Mouse (Mus musculus): ENCODE measurements around the gene Olfr895. TPM values are rescaled to one million over a fixed set of nuclear protein-coding genes. Genes with fewer than 3 reads are reported as not detected.

Olfr895 gene
- not detected in 2 replicates for polyA plus RNA-seq (2012; rRNA removed)

- no peak for TF ChIP-seq POLR2A (IDR thresholded peaks at IDR 0.05; ENCODE audit: control insufficient read depth, low read depth, low read length)
- no peak for TF ChIP-seq CTCF (IDR thresholded peaks at IDR 0.05; ENCODE audit: control insufficient read depth, insufficient read depth, insufficient replicate concordance, low read depth, low read length)
- Histone ChIP-seq H3K27me3 (ENCODE audit: control insufficient read depth, insufficient read depth, low read length) (no peaks in the 10 kb centered on the region), H3K36me3 (ENCODE audit: control insufficient read depth, insufficient read depth, low read length) (no peaks in the 10 kb centered on the region), H3K4me1 (ENCODE audit: control insufficient read depth, insufficient read depth, low read length) (no peaks in the 10 kb centered on the region), H3K27ac (ENCODE audit: control insufficient read depth, insufficient read depth, low read depth, low read length) (no peak within 1 kb of the TSS), H3K4me3 (ENCODE audit: control insufficient read depth, low read depth, low read length) (no peak within 1 kb of the TSS)
Measured at GRCm38 (mm10) chr9:38267551-38267950, at the start of gene Olfr895. Gene Olfr895 (plus strand): TSS chr9:38267851.

- Histone ChIP-seq H3K4me1 (ENCODE audit: control insufficient read depth, insufficient read depth, low read length) (no peaks in the 10 kb centered on the region), H3K27me3 (ENCODE audit: control insufficient read depth, insufficient read depth, low read length) (no peaks in the 10 kb centered on the region), H3K36me3 (ENCODE audit: control insufficient read depth, insufficient read depth, low read length) (no peaks in the 10 kb centered on the region), H3K4me3 (ENCODE audit: control insufficient read depth, low read depth, low read length) (no peak within 1 kb of the TSS), H3K27ac (ENCODE audit: control insufficient read depth, insufficient read depth, low read depth, low read length) (no peak within 1 kb of the TSS)
- TF ChIP-seq CTCF (IDR thresholded peaks at IDR 0.05; ENCODE audit: control insufficient read depth, insufficient read depth, insufficient replicate concordance, low read depth, low read length) = no peak
- no peak for TF ChIP-seq POLR2A (IDR thresholded peaks at IDR 0.05; ENCODE audit: control insufficient read depth, low read depth, low read length)
Measured at GRCm38 (mm10) chr9:38252474-38252873, 15.2 kb upstream of the Olfr895 start, which contains the start of gene Olfr143. Gene Olfr143 (plus strand): TSS chr9:38252774.

DNA sequence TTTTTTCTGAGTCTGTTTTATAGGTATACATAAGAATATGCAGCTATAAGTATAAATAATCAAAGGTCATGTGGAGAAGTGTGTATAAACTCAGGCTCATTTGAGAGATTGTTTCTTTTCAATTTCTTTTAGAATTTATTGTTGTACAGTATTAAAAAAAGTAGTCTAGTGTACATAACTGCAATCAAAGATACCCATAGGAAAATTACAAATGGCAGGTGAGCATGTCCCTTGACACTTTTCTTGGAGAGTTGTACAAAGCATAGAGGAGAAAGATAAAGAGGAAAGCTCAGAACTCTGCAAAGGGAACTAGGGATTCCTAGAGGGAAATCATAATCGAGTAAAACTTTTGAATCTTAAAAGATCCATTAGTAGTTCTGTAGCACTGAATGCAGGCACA lies 23.2 kb downstream of the Olfr895 start, which contains the start of gene Olfr896-ps1:
Gene Olfr896-ps1 (plus strand): TSS at position 301 of the 400 bp plus-strand sequence.
- no peaks in the 10 kb centered on the region for H3K36me3 ChIP-seq (ENCODE audit: control insufficient read depth, insufficient read depth, low read length)
- H3K4me3 ChIP-seq (ENCODE audit: control insufficient read depth, low read depth, low read length) = no peak within 1 kb of the TSS
- TF ChIP-seq POLR2A (IDR thresholded peaks at IDR 0.05; ENCODE audit: control insufficient read depth, low read depth, low read length) = no peak
- no peak for TF ChIP-seq CTCF (IDR thresholded peaks at IDR 0.05; ENCODE audit: control insufficient read depth, insufficient read depth, insufficient replicate concordance, low read depth, low read length)
- no peak within 1 kb of the TSS for H3K27ac ChIP-seq (ENCODE audit: control insufficient read depth, insufficient read depth, low read depth, low read length)
- no peaks in the 10 kb centered on the region for H3K27me3 ChIP-seq (ENCODE audit: control insufficient read depth, insufficient read depth, low read length)
- no peaks in the 10 kb centered on the region for H3K4me1 ChIP-seq (ENCODE audit: control insufficient read depth, insufficient read depth, low read length)

Other genes with a start within 250 kb of the Olfr895 start
- not detected in 2 replicates for gene Olfr883, start 242.0 kb upstream of the Olfr895 start, polyA plus RNA-seq (2012; rRNA removed)
- not detected in 2 replicates for gene Olfr884, start 221.3 kb upstream of the Olfr895 start, polyA plus RNA-seq (2012; rRNA removed)
- not detected in 2 replicates for gene Olfr885, start 206.5 kb upstream of the Olfr895 start, polyA plus RNA-seq (2012; rRNA removed)
- not detected in 2 replicates for gene Olfr887, start 183.8 kb upstream of the Olfr895 start, polyA plus RNA-seq (2012; rRNA removed)
- not detected in 2 replicates for gene Olfr888, start 159.7 kb upstream of the Olfr895 start, polyA plus RNA-seq (2012; rRNA removed)
- gene Olfr889, start 152.7 kb upstream of the Olfr895 start, polyA plus RNA-seq (2012; rRNA removed) = not detected in 2 replicates
- gene Olfr890, start 125.3 kb upstream of the Olfr895 start, polyA plus RNA-seq (2012; rRNA removed) = not detected in 2 replicates
- not detected in 2 replicates for gene Olfr891, start 87.0 kb upstream of the Olfr895 start, polyA plus RNA-seq (2012; rRNA removed)
- gene Olfr893, start 59.5 kb upstream of the Olfr895 start, polyA plus RNA-seq (2012; rRNA removed) = 0.09 TPM in 1 of 2 replicates, not detected in the other
- gene Olfr894, start 49.8 kb upstream of the Olfr895 start, polyA plus RNA-seq (2012; rRNA removed) = not detected in 2 replicates
- not detected in 2 replicates for gene Olfr143, start 15.1 kb upstream of the Olfr895 start, polyA plus RNA-seq (2012; rRNA removed)
- gene Olfr896-ps1, start 23.3 kb downstream of the Olfr895 start, polyA plus RNA-seq (2012; rRNA removed) = 0.16 and 0.18 TPM in 2 replicates
- 0.04 and 0.12 TPM in 2 replicates for gene Olfr25, start 61.2 kb downstream of the Olfr895 start, polyA plus RNA-seq (2012; rRNA removed)
- 0.25 TPM in 1 of 2 replicates, not detected in the other for gene Olfr898, start 80.6 kb downstream of the Olfr895 start, polyA plus RNA-seq (2012; rRNA removed)
- not detected in 2 replicates for gene Olfr250, start 99.0 kb downstream of the Olfr895 start, polyA plus RNA-seq (2012; rRNA removed)
- gene Olfr251, start 109.2 kb downstream of the Olfr895 start, polyA plus RNA-seq (2012; rRNA removed) = not detected in 2 replicates
- gene Olfr147, start 133.8 kb downstream of the Olfr895 start, polyA plus RNA-seq (2012; rRNA removed) = not detected in 2 replicates
- not detected in 2 replicates for gene Olfr901, start 161.6 kb downstream of the Olfr895 start, polyA plus RNA-seq (2012; rRNA removed)
- gene Olfr902, start 179.8 kb downstream of the Olfr895 start, polyA plus RNA-seq (2012; rRNA removed) = not detected in 2 replicates
- not detected in 2 replicates for gene Olfr904, start 195.3 kb downstream of the Olfr895 start, polyA plus RNA-seq (2012; rRNA removed)
- gene Olfr905, start 203.3 kb downstream of the Olfr895 start, polyA plus RNA-seq (2012; rRNA removed) = not detected in 2 replicates
- not detected in 2 replicates for gene Olfr906, start 219.2 kb downstream of the Olfr895 start, polyA plus RNA-seq (2012; rRNA removed)
- not detected in 2 replicates for gene Olfr907, start 227.9 kb downstream of the Olfr895 start, polyA plus RNA-seq (2012; rRNA removed)

Measured in testis, adult 2 months (tissue).